Mouse (Mus musculus): Measurements from ENCODE around the gene Gnat2. TPM values are rescaled to one million over a fixed set of nuclear protein-coding genes. Genes with fewer than 3 reads are reported as not detected.

Gene Gnat2
- 0.27 and 0.32 TPM in 2 replicates for polyA plus RNA-seq (2012; rRNA removed)

DNA sequence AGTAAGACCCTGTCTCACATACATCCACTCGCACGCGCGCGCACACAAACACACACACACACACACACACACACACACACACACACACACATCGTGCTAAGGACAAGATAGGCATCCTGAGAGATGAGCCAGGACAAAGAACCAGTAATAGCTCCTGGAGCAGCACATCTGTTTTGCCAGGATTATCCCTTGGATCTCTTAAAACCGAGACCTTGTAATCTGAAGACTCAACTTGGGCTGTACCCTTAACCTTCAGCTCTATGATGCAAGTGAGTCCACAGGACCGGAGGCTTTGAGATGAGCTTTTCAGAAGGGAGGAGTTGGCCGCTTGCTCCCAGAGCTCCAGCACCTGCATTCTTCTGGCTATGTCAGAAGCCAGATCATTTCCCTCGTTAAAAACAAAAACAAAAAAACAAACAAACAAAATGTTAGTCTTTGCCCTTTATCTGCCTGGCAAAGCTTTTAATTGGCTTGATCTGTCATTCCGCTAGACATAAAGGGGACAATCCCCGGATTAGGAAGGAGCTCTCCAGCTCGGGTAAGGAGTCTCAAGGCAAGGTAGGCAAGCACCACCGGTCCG, at the start of gene Gnat2:
Gene Gnat2 (plus strand): TSS at position 254 of the 580 bp plus-strand sequence.
- no peak within 1 kb of the TSS for H3K27ac ChIP-seq (ENCODE audit: control insufficient read depth, insufficient read depth, low read length)
- DNase-seq, result no peak
- no peak within 1 kb of the TSS for H3K4me3 ChIP-seq (ENCODE audit: control insufficient read depth, insufficient read depth, low read length)
- H3K36me3 ChIP-seq (ENCODE audit: control insufficient read depth, insufficient read depth, low read length), result no peaks in the 10 kb centered on the region
- no peaks in the 10 kb centered on the region for H3K27me3 ChIP-seq (ENCODE audit: control insufficient read depth, insufficient read depth, low read length)
- no peaks in the 10 kb centered on the region for H3K4me1 ChIP-seq (replicated peaks; ENCODE audit: control insufficient read depth, insufficient read depth, low read length)
- TF ChIP-seq CTCF (IDR thresholded peaks at IDR 0.05; ENCODE audit: borderline replicate concordance, control insufficient read depth, extremely low read depth, insufficient read depth, low read length, poor library complexity) (no peak), POLR2A (IDR thresholded peaks at IDR 0.05; ENCODE audit: control insufficient read depth, extremely low read depth, insufficient read depth, low read length, poor library complexity) (no peak)
- WGBS, result 94% methylated on average over 15 of the region's 15 CpGs

GRCm38 (mm10) chr3:108044394-108045140, 48.0 kb upstream of the Gnat2 start, which contains the start of gene Gstm4:
Gene Gstm4, minus strand, starts transcription at chr3:108044894.
- WGBS, result 5% methylated on average over 29 of the region's 29 CpGs
- TF ChIP-seq POLR2A (IDR thresholded peaks at IDR 0.05; ENCODE audit: control insufficient read depth, extremely low read depth, insufficient read depth, low read length, poor library complexity) (peak; percentile 56; the same call in 1 of the 2 replicates), CTCF (IDR thresholded peaks at IDR 0.05; ENCODE audit: borderline replicate concordance, control insufficient read depth, extremely low read depth, insufficient read depth, low read length, poor library complexity) (0 out of 2 replicates have a peak, but pooled peaks have one; percentile 57)
- peak; percentile 84 for DNase-seq
- Histone ChIP-seq H3K36me3 (ENCODE audit: control insufficient read depth, insufficient read depth, low read length) (no peaks in the 10 kb centered on the region), H3K4me1 (replicated peaks; ENCODE audit: control insufficient read depth, insufficient read depth, low read length) (peaks cover 6% of the 10 kb centered on the region), H3K27ac (ENCODE audit: control insufficient read depth, insufficient read depth, low read length) (peak within 1 kb of the TSS; percentile 6; the same call in 1 of the 2 replicates), H3K4me3 (ENCODE audit: control insufficient read depth, insufficient read depth, low read length) (peak within 1 kb of the TSS; percentile 66), H3K27me3 (ENCODE audit: control insufficient read depth, insufficient read depth, low read length) (no peaks in the 10 kb centered on the region)

- Histone ChIP-seq H3K36me3 (ENCODE audit: control insufficient read depth, insufficient read depth, low read length) (no peaks in the 10 kb centered on the region), H3K4me3 (ENCODE audit: control insufficient read depth, insufficient read depth, low read length) (no peak overlapping the region), H3K4me1 (replicated peaks; ENCODE audit: control insufficient read depth, insufficient read depth, low read length) (peaks cover 6% of the 10 kb centered on the region), H3K27me3 (ENCODE audit: control insufficient read depth, insufficient read depth, low read length) (no peaks in the 10 kb centered on the region), H3K27ac (ENCODE audit: control insufficient read depth, insufficient read depth, low read length) (no peak overlapping the region)
- no peak for TF ChIP-seq POLR2A (IDR thresholded peaks at IDR 0.05; ENCODE audit: control insufficient read depth, extremely low read depth, insufficient read depth, low read length, poor library complexity)
- TF ChIP-seq CTCF (IDR thresholded peaks at IDR 0.05; ENCODE audit: borderline replicate concordance, control insufficient read depth, extremely low read depth, insufficient read depth, low read length, poor library complexity), result no peak
- WGBS, result 91% methylated on average over 2 of the region's 2 CpGs
- no peak for DNase-seq
Observed at GRCm38 (mm10) chr3:108046944-108047655, 45.5 kb upstream of the Gnat2 start.

DNA sequence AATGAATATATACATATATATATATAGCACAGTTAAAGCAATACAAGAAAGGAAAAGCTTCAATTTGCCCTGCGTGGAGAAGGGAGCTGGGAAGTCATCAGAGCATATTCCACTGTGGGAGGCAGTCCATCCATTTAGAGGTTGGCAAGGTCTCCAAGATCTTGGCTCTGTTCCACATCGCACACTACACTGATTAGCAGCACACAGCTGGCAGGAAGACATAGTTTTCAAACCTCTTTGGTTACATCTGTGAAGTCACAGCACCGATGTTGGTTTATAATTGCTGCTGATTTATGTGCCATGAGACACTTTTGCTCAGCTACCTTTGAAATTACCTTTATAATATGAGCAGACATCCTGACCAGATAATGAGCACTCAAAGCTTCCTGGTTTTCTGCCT, 44.3 kb upstream of the Gnat2 start:
- no peaks in the 10 kb centered on the region for H3K27me3 ChIP-seq (ENCODE audit: control insufficient read depth, insufficient read depth, low read length)
- no peak for DNase-seq
- TF ChIP-seq POLR2A (IDR thresholded peaks at IDR 0.05; ENCODE audit: control insufficient read depth, extremely low read depth, insufficient read depth, low read length, poor library complexity) (no peak), CTCF (IDR thresholded peaks at IDR 0.05; ENCODE audit: borderline replicate concordance, control insufficient read depth, extremely low read depth, insufficient read depth, low read length, poor library complexity) (no peak)
- WGBS, result 69% methylated on average over 3 of the region's 3 CpGs
- no peaks in the 10 kb centered on the region for H3K36me3 ChIP-seq (ENCODE audit: control insufficient read depth, insufficient read depth, low read length)
- H3K4me3 ChIP-seq (ENCODE audit: control insufficient read depth, insufficient read depth, low read length), result no peak overlapping the region
- H3K4me1 ChIP-seq (replicated peaks; ENCODE audit: control insufficient read depth, insufficient read depth, low read length), result peaks cover 6% of the 10 kb centered on the region
- no peak overlapping the region for H3K27ac ChIP-seq (ENCODE audit: control insufficient read depth, insufficient read depth, low read length)

DNA sequence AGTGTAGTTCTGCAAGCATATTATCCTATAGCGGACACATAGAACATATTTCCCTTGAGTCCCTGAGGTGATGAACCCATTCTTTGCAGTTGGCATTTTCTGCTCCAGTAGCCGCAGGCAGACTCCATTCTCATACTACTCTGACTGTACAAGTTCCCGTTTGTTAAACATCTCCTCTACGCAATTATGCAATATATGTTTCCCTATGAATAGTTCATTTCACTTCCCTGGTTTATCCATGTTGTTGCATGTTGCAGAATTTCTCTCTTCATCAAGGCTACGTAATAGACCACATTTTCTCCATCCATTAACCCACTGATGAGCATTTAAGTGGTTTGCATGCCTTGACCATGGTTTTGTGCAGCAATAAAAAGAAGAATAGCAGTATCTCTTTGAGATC, 42.1 kb upstream of the Gnat2 start:
- Histone ChIP-seq H3K27ac (ENCODE audit: control insufficient read depth, insufficient read depth, low read length) (no peak overlapping the region), H3K27me3 (ENCODE audit: control insufficient read depth, insufficient read depth, low read length) (no peaks in the 10 kb centered on the region), H3K4me1 (replicated peaks; ENCODE audit: control insufficient read depth, insufficient read depth, low read length) (no peaks in the 10 kb centered on the region), H3K4me3 (ENCODE audit: control insufficient read depth, insufficient read depth, low read length) (no peak overlapping the region), H3K36me3 (ENCODE audit: control insufficient read depth, insufficient read depth, low read length) (no peaks in the 10 kb centered on the region)
- DNase-seq, result no peak
- TF ChIP-seq POLR2A (IDR thresholded peaks at IDR 0.05; ENCODE audit: control insufficient read depth, extremely low read depth, insufficient read depth, low read length, poor library complexity) (no peak), CTCF (IDR thresholded peaks at IDR 0.05; ENCODE audit: borderline replicate concordance, control insufficient read depth, extremely low read depth, insufficient read depth, low read length, poor library complexity) (no peak)
- 94% methylated on average over 5 of the region's 5 CpGs for WGBS

GRCm38 (mm10) chr3:108061420-108061819, 31.2 kb upstream of the Gnat2 start:
- Histone ChIP-seq H3K27ac (ENCODE audit: control insufficient read depth, insufficient read depth, low read length) (no peak overlapping the region), H3K36me3 (ENCODE audit: control insufficient read depth, insufficient read depth, low read length) (no peaks in the 10 kb centered on the region), H3K27me3 (ENCODE audit: control insufficient read depth, insufficient read depth, low read length) (no peaks in the 10 kb centered on the region), H3K4me3 (ENCODE audit: control insufficient read depth, insufficient read depth, low read length) (no peak overlapping the region), H3K4me1 (replicated peaks; ENCODE audit: control insufficient read depth, insufficient read depth, low read length) (no peaks in the 10 kb centered on the region)
- peak; percentile 50 for DNase-seq
- 13% methylated on average over 7 of the region's 7 CpGs for WGBS
- TF ChIP-seq CTCF (IDR thresholded peaks at IDR 0.05; ENCODE audit: borderline replicate concordance, control insufficient read depth, extremely low read depth, insufficient read depth, low read length, poor library complexity) (no peak), POLR2A (IDR thresholded peaks at IDR 0.05; ENCODE audit: control insufficient read depth, extremely low read depth, insufficient read depth, low read length, poor library complexity) (no peak)
